Mouse (Mus musculus): ENCODE measurements around the gene Trmt1. TPM values are rescaled to one million over a fixed set of nuclear protein-coding genes. Genes with fewer than 3 reads are reported as not detected.
A peak's percentile ranks its signal among the peaks of the same experiment; 100 is the strongest.

Gene Trmt1
- polyA plus RNA-seq, 1 experiment from 2014 or later: 61.5 TPM

DNA sequence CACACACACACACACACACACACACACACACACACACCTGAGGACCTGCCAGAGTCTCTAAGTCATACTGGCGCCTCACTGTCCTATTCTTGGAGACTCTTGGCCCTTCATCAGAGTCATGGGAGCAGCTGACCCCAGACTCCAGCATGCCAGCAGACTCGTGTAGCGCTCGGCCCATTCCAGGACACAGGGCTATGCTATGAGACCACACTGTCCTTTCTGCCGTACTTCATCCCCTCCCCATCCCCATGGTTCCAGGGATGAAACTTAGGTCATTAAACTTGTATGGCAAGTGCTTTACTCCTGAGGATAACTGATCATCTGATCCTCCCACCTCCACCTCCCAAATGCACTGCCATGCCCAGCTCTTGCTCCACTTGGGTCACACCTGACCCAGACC is 32.4 kb downstream of the Trmt1 start:
- DNase-seq (ENCODE audit: low spot score) (no peak), ATAC-seq (replicated peaks; ENCODE audit: insufficient number of reproducible peaks, low FRiP score, low TSS enrichment, low read depth) (no peak)
- Histone ChIP-seq H3K36me3 (replicated peaks; ENCODE audit: control insufficient read depth, insufficient read depth, low read depth, low read length) (no peaks in the 10 kb centered on the region), H3K9ac (replicated peaks; ENCODE audit: low read length) (no peak overlapping the region), H3K27ac (replicated peaks; ENCODE audit: low read depth, low read length) (no peak overlapping the region), H3K9me3 (replicated peaks; ENCODE audit: control insufficient read depth, low read length) (no peaks in the 10 kb centered on the region), H3K4me3 (ENCODE audit: low read depth, low read length) (no peak overlapping the region), H3K4me2 (ENCODE audit: low read depth, low read length) (no peak overlapping the region), H3K27me3 (ENCODE audit: control insufficient read depth, insufficient read depth, low read length) (peaks cover 41% of the 10 kb centered on the region), H3K4me1 (ENCODE audit: control insufficient read depth, insufficient read depth, low read length) (peaks cover 25% of the 10 kb centered on the region)
- WGBS: 86% methylated on average over 5 of the region's 5 CpGs

DNA sequence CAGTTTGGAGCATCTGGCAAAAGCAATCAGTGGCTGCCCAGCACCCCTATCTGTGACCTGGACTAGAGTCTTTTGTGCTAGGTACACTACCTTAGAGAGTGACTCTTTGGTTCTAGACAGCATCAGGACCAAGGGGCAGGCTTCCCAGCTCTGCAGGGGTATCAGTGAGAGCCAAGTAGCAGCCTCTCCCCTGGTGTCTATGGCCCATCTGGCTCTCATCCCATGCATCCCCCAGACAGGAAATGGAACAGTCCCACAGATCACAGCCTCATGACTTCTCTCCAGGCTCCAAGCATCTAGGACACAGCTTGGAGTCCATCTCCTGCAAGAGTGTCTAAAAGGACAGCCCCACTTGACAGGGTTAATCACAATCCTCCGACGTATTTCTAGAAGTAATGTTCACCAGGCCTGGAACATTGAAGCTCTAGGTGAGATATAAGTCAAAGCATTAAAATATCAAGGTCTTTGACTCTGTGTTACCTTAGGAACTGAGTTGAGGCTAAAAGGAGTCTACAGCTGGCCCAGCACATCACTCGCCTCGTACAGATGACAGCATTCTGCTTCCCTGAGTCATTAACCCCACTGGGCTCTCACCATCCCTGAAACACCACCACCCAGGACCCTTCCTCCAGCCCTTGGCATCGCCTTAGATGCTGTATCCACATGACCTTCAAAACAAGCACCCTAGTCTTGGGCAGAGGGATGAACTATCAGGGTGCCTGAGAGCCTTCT is 33.0 kb downstream of the Trmt1 start:
- no peaks in the 10 kb centered on the region for H3K36me3 ChIP-seq (replicated peaks; ENCODE audit: control insufficient read depth, insufficient read depth, low read depth, low read length)
- H3K9ac ChIP-seq (replicated peaks; ENCODE audit: low read length): no peak overlapping the region
- no peak overlapping the region for H3K27ac ChIP-seq (replicated peaks; ENCODE audit: low read depth, low read length)
- peaks cover 26% of the 10 kb centered on the region for H3K4me1 ChIP-seq (ENCODE audit: control insufficient read depth, insufficient read depth, low read length)
- H3K4me3 ChIP-seq (ENCODE audit: low read depth, low read length): no peak overlapping the region
- ATAC-seq (replicated peaks; ENCODE audit: insufficient number of reproducible peaks, low FRiP score, low TSS enrichment, low read depth): no peak
- DNase-seq (ENCODE audit: low spot score): no peak
- H3K4me2 ChIP-seq (ENCODE audit: low read depth, low read length): no peak overlapping the region
- WGBS: 84% methylated on average over 5 of the region's 5 CpGs
- peaks cover 39% of the 10 kb centered on the region for H3K27me3 ChIP-seq (ENCODE audit: control insufficient read depth, insufficient read depth, low read length)
- no peaks in the 10 kb centered on the region for H3K9me3 ChIP-seq (replicated peaks; ENCODE audit: control insufficient read depth, low read length)

DNA sequence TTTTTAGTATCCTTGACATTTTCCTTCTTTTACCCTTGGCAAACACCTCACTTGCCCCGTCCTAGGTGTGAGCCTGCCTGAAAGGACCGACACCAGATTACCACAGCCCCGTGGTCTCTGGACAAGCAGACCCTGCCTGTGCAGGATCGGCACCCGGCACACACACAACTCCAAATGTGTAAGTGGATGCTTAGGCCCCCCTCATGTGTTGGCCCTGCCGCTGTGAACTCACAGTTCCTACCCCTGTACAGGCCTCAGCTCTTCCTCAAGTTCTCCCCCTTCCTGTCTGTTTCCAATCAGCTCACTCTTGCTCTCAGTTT is 36.4 kb downstream of the Trmt1 start:
- H3K27me3 ChIP-seq (ENCODE audit: control insufficient read depth, insufficient read depth, low read length): peaks cover 20% of the 10 kb centered on the region
- H3K4me3 ChIP-seq (ENCODE audit: low read depth, low read length): no peak overlapping the region
- no peaks in the 10 kb centered on the region for H3K9me3 ChIP-seq (replicated peaks; ENCODE audit: control insufficient read depth, low read length)
- WGBS: 44% methylated on average over 6 of the region's 6 CpGs
- H3K9ac ChIP-seq (replicated peaks; ENCODE audit: low read length): 0 out of 2 replicates have a peak overlapping the region, but pooled peaks have one; percentile 0
- H3K36me3 ChIP-seq (replicated peaks; ENCODE audit: control insufficient read depth, insufficient read depth, low read depth, low read length): no peaks in the 10 kb centered on the region
- peaks cover 31% of the 10 kb centered on the region for H3K4me1 ChIP-seq (ENCODE audit: control insufficient read depth, insufficient read depth, low read length)
- ATAC-seq (replicated peaks; ENCODE audit: insufficient number of reproducible peaks, low FRiP score, low TSS enrichment, low read depth) (peak; percentile 63), DNase-seq (ENCODE audit: low spot score) (no peak)
- H3K4me2 ChIP-seq (ENCODE audit: low read depth, low read length): no peak overlapping the region
- peak overlapping the region; percentile 95 for H3K27ac ChIP-seq (replicated peaks; ENCODE audit: low read depth, low read length)

DNA sequence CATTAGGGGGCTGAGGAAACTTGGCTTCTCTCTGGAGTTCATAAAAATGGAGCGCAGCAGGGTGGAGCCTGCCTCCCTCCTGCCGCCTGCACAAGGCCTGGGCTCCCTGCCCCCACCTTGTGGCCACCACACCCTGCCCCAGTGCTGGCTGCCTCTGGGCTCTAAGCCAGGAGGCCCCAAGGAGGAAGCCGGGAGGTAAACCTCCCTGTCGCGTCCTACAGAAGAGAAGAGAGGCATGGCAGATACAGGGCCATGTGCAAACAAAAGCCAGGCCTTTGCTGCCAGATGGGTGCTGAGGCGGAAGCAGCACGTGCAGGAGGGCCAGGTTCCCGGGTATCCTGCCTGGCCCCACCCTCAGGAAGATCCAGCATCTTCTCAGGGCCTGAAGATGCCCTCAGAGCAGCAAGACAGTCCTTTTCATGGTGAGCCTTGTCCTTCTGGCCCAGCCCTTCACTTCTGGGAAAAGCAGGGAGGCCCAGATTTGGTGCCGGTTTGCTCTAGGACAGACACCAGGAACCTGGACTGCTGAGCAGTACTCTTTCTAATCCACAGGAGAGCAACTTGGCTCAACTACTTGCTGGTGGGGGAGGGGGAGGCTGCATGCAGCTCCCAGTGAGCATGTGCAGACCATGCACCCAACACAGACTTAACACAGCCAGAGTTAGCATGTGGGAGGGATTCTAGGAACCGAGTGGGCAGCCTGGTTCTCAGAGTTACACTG is 36.9 kb downstream of the Trmt1 start, which contains the start of gene G430095P16Rik:
Gene G430095P16Rik (plus strand): TSS at position 158 of the 721 bp plus-strand sequence.
- Histone ChIP-seq H3K4me1 (ENCODE audit: control insufficient read depth, insufficient read depth, low read length) (peaks cover 31% of the 10 kb centered on the region), H3K27me3 (ENCODE audit: control insufficient read depth, insufficient read depth, low read length) (peaks cover 16% of the 10 kb centered on the region), H3K36me3 (replicated peaks; ENCODE audit: control insufficient read depth, insufficient read depth, low read depth, low read length) (no peaks in the 10 kb centered on the region), H3K4me3 (ENCODE audit: low read depth, low read length) (peak within 1 kb of the TSS; percentile 17), H3K27ac (replicated peaks; ENCODE audit: low read depth, low read length) (peak within 1 kb of the TSS; percentile 95), H3K9me3 (replicated peaks; ENCODE audit: control insufficient read depth, low read length) (no peaks in the 10 kb centered on the region), H3K4me2 (ENCODE audit: low read depth, low read length) (peak within 1 kb of the TSS; percentile 39), H3K9ac (replicated peaks; ENCODE audit: low read length) (peak within 1 kb of the TSS; percentile 64)
- 16% methylated on average over 10 of the region's 10 CpGs for WGBS
- peak; percentile 88 for ATAC-seq (replicated peaks; ENCODE audit: insufficient number of reproducible peaks, low FRiP score, low TSS enrichment, low read depth)
- DNase-seq (ENCODE audit: low spot score): peak; percentile 88

DNA sequence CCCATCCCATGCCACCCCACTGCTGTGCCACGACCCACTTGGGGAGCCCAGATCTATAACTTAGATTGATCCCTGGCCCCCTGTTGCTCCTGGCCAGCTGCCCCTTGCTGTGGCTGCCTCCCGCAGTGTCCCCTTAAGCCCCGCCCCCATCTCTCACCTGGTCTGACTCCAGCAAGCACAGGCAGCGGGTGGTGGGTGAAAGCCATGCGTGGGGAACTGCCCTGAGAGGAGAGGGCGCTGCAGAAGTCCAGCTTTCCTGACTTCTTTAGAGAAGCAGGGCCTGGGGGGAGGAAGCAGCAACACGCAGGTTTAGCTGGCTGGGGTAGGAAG is 37.4 kb downstream of the Trmt1 start:
- H3K4me1 ChIP-seq (ENCODE audit: control insufficient read depth, insufficient read depth, low read length): peaks cover 31% of the 10 kb centered on the region
- peak overlapping the region; percentile 39 for H3K4me2 ChIP-seq (ENCODE audit: low read depth, low read length)
- DNase-seq (ENCODE audit: low spot score) (no peak), ATAC-seq (replicated peaks; ENCODE audit: insufficient number of reproducible peaks, low FRiP score, low TSS enrichment, low read depth) (no peak)
- H3K4me3 ChIP-seq (ENCODE audit: low read depth, low read length): peak overlapping the region; percentile 17; the same call in 1 of the 2 replicates
- no peaks in the 10 kb centered on the region for H3K9me3 ChIP-seq (replicated peaks; ENCODE audit: control insufficient read depth, low read length)
- H3K9ac ChIP-seq (replicated peaks; ENCODE audit: low read length): peak overlapping the region; percentile 64
- H3K27me3 ChIP-seq (ENCODE audit: control insufficient read depth, insufficient read depth, low read length): peaks cover 15% of the 10 kb centered on the region
- WGBS: 20% methylated on average over 7 of the region's 7 CpGs
- H3K27ac ChIP-seq (replicated peaks; ENCODE audit: low read depth, low read length): peak overlapping the region; percentile 95
- H3K36me3 ChIP-seq (replicated peaks; ENCODE audit: control insufficient read depth, insufficient read depth, low read depth, low read length): no peaks in the 10 kb centered on the region

DNA sequence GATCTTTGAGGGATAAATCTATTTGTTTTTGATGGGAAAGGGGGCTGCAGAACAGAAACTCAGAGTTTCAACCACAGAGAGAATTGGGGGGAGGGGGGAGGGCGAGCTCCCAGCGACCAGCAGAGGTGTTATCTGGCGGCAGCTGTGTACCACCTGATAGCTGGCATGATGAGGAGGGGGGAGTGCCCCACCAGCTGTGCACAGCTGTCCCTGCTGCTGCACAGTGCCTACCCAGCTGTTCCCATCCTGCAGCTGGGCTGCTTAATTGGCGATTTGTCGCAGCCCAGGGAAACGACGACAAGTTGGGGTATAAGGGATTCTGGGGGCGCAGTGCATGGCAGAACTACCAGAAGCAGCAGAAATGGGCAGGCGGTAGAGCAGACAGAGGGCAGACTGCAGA is 38.6 kb downstream of the Trmt1 start:
- Histone ChIP-seq H3K27me3 (ENCODE audit: control insufficient read depth, insufficient read depth, low read length) (peaks cover 10% of the 10 kb centered on the region), H3K4me1 (ENCODE audit: control insufficient read depth, insufficient read depth, low read length) (peaks cover 31% of the 10 kb centered on the region)
- 48% methylated on average over 9 of the region's 9 CpGs for WGBS

DNA sequence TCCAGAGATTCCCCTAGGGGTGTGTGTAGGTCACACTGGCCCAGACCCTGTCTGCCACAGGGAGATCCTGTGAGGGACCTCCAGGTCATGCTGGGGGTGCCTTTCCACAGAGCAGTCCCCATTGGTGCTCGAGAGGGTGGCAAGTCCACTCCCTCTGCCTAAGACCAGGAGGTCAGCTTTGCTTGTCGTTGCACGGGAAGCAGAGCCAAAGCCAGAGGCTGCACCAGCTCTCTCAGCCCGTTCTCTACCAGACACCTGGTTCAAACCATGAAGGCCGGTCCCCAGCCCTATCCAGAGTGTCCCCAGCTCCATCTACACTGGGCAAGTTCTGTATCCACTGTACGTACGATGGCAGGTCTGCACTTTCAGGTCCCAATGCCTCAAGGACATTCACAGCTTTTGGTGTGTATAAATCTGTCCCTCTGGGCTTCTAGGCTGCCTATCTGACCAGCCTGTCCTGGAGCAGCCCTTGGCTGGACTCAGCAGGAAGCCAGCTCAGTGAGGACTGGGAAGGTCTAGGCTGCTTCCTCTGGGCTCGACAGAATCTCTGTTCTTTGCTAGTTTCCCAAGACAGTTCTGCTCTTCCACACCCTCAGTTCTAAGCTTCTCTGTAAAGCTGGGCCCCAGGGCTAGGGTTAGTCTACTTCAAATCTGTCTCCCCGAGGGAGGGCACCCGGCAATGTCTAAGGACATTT is 39.3 kb downstream of the Trmt1 start:
- Histone ChIP-seq H3K36me3 (replicated peaks; ENCODE audit: control insufficient read depth, insufficient read depth, low read depth, low read length) (no peaks in the 10 kb centered on the region), H3K27ac (replicated peaks; ENCODE audit: low read depth, low read length) (peak overlapping the region; percentile 47), H3K4me2 (ENCODE audit: low read depth, low read length) (no peak overlapping the region), H3K4me3 (ENCODE audit: low read depth, low read length) (no peak overlapping the region), H3K27me3 (ENCODE audit: control insufficient read depth, insufficient read depth, low read length) (peaks cover 10% of the 10 kb centered on the region), H3K9ac (replicated peaks; ENCODE audit: low read length) (peak overlapping the region; percentile 22; the same call in 1 of the 2 replicates), H3K9me3 (replicated peaks; ENCODE audit: control insufficient read depth, low read length) (no peaks in the 10 kb centered on the region), H3K4me1 (ENCODE audit: control insufficient read depth, insufficient read depth, low read length) (peaks cover 31% of the 10 kb centered on the region)
- ATAC-seq (replicated peaks; ENCODE audit: insufficient number of reproducible peaks, low FRiP score, low TSS enrichment, low read depth) (no peak), DNase-seq (ENCODE audit: low spot score) (peak; percentile 0)
- 52% methylated on average over 10 of the region's 10 CpGs for WGBS

More for the DNA sequence above, 38.6 kb downstream of the Trmt1 start:
- Histone ChIP-seq H3K4me2 (ENCODE audit: low read depth, low read length) (peak overlapping the region; percentile 19; the same call in 1 of the 2 replicates), H3K36me3 (replicated peaks; ENCODE audit: control insufficient read depth, insufficient read depth, low read depth, low read length) (no peaks in the 10 kb centered on the region), H3K27ac (replicated peaks; ENCODE audit: low read depth, low read length) (no peak overlapping the region), H3K9ac (replicated peaks; ENCODE audit: low read length) (peak overlapping the region; percentile 64; the same call in 1 of the 2 replicates), H3K9me3 (replicated peaks; ENCODE audit: control insufficient read depth, low read length) (no peaks in the 10 kb centered on the region), H3K4me3 (ENCODE audit: low read depth, low read length) (no peak overlapping the region)
- DNase-seq (ENCODE audit: low spot score): peak; percentile 0
- ATAC-seq (replicated peaks; ENCODE audit: insufficient number of reproducible peaks, low FRiP score, low TSS enrichment, low read depth): no peak

DNA sequence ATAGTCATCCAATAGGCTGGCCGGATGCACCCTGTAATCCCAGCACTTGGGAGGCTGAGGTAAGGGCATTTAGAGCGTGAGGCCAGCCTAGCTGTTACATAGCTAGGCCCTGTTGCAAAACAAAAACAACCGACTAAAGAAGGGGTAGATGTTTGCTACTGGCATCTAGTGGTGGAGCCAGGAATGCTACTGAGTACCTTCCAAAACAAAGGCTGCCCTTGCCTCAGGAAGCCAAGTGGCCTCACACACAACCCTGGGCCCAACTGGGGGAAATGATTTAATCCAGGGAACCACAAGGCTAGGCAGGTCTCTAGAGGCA is 39.8 kb downstream of the Trmt1 start:
- WGBS: 25% methylated on average over 3 of the region's 3 CpGs
- H3K36me3 ChIP-seq (replicated peaks; ENCODE audit: control insufficient read depth, insufficient read depth, low read depth, low read length): no peaks in the 10 kb centered on the region
- no peak overlapping the region for H3K9ac ChIP-seq (replicated peaks; ENCODE audit: low read length)
- no peak overlapping the region for H3K4me3 ChIP-seq (ENCODE audit: low read depth, low read length)
- H3K4me1 ChIP-seq (ENCODE audit: control insufficient read depth, insufficient read depth, low read length): peaks cover 33% of the 10 kb centered on the region
- no peak overlapping the region for H3K4me2 ChIP-seq (ENCODE audit: low read depth, low read length)
- peak; percentile 47 for DNase-seq (ENCODE audit: low spot score)
- H3K27ac ChIP-seq (replicated peaks; ENCODE audit: low read depth, low read length): no peak overlapping the region
- H3K27me3 ChIP-seq (ENCODE audit: control insufficient read depth, insufficient read depth, low read length): peaks cover 9% of the 10 kb centered on the region
- H3K9me3 ChIP-seq (replicated peaks; ENCODE audit: control insufficient read depth, low read length): no peaks in the 10 kb centered on the region
- no peak for ATAC-seq (replicated peaks; ENCODE audit: insufficient number of reproducible peaks, low FRiP score, low TSS enrichment, low read depth)
